Mouse (Mus musculus) kidney, adult 2 months (tissue): ENCODE measurements at regions not wholly inside any gene's neighbourhood (a gene's known extent, or its start where the extent isn't known, plus 50 kb on each side); places are given as distances from the start of the nearest gene placed in this dataset.

Experiments used
- CTCF ChIP-seq: fragments of 200-500 bp; conservative IDR thresholded peaks from 2 replicates; pipeline ENCODE4 v1.5.1; 2011; ENCODE audit warnings: low read depth, mild to moderate bottlenecking, control low read depth, low read length, moderate library complexity, mixed read lengths; ENCODE audit not compliant: insufficient read depth, insufficient read length
- POLR2A ChIP-seq: fragments of 200-500 bp; IDR thresholded peaks from one replicate; pipeline ENCODE4 v1.6.1; 2011; ENCODE audit warnings: low read depth, low read length, control low read depth

DNA sequence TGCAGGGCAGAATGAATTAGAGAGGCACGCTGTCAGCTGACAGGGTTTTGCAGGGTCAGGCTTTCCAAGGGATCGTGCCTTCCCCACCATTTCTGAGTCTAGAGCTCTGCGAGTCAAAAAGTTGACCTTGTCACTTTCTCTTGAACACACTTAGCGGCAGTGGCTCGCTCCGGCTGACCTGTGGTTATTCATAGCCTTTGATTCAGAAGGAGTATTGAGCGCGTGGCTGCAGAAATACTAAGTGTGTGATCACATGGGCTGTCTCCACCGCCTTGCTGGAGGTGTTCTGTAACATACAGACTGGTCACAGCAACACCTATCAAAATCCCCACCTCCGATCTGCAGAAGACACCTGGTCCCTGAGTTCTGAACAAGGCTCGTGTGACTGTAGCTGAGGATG, 252.9 kb downstream of the Uaca start:
- TF ChIP-seq CTCF = no peak
- TF ChIP-seq POLR2A = no peak
